In genomic region chr9:107590058-107590772, GRCm38 (mm10) we compare ENCODE assay signal across 9 mouse cellular contexts. TPM values are rescaled to one million over a fixed set of nuclear protein-coding genes. Genes with fewer than 3 reads are reported as not detected.
DNase-seq lines count a peak whose midpoint lies in the region; ATAC-seq lines count a peak whose summit lies in the region.
"Had no signal": no experiment of that assay in that cellular context is flagged by ENCODE, and none has a peak within 500 bp of the region (broad histone marks: within the 10 kb centered on the region; RNA-seq: fewer than 3 reads in every experiment).

No protein-coding gene starts in this region.

- no peaks in the 10 kb centered on the region for H3K9me3 ChIP-seq in heart, embryonic 13.5 days
- H3K9me3 ChIP-seq in liver, embryonic 15.5 days (replicated peaks): no peaks in the 10 kb centered on the region
- no peaks in the 10 kb centered on the region for H3K9me3 ChIP-seq in stomach, embryonic 14.5 days (ENCODE audit: control insufficient read depth, low read depth, low read length)

- H3K4me3 ChIP-seq in heart, embryonic 13.5 days: peak overlapping the region; percentile 87
- H3K4me3 ChIP-seq in liver, embryonic 15.5 days (replicated peaks): peak overlapping the region; percentile 78
- no peak overlapping the region for H3K4me3 ChIP-seq in stomach, embryonic 14.5 days (ENCODE audit: low read depth, low read length)

- ATAC-seq in heart, embryonic 13.5 days (ENCODE audit: extremely low read depth, insufficient number of reproducible peaks, low FRiP score, low TSS enrichment): no peak
- peak; percentile 6; the same call in 1 of the 2 replicates for ATAC-seq in liver, embryonic 15.5 days (ENCODE audit: insufficient read depth)
- ATAC-seq in stomach, embryonic 14.5 days (ENCODE audit: insufficient number of reproducible peaks, insufficient read depth, low FRiP score, low read depth): no peak; the same call in 1 of the 2 replicates

- H3K27me3 ChIP-seq in heart, embryonic 13.5 days (replicated peaks): no peaks in the 10 kb centered on the region
- H3K27me3 ChIP-seq in liver, embryonic 15.5 days: no peaks in the 10 kb centered on the region
- no peaks in the 10 kb centered on the region for H3K27me3 ChIP-seq in stomach, embryonic 14.5 days (ENCODE audit: control insufficient read depth, insufficient read depth, low read length)

- intact Hi-C loops in heart, postnatal 36 days (cut with DNase I): no loop called here

- H3K9ac ChIP-seq in heart, embryonic 13.5 days: peak overlapping the region; percentile 91
- peak overlapping the region; percentile 83 for H3K9ac ChIP-seq in liver, embryonic 15.5 days
- H3K9ac ChIP-seq in stomach, embryonic 14.5 days (replicated peaks; ENCODE audit: low read depth, low read length): no peak overlapping the region

- H3K36me3 ChIP-seq in heart, embryonic 13.5 days: peaks cover 60% of the 10 kb centered on the region
- peaks cover 62% of the 10 kb centered on the region for H3K36me3 ChIP-seq in liver, embryonic 15.5 days (replicated peaks)
- peaks cover 38% of the 10 kb centered on the region for H3K36me3 ChIP-seq in stomach, embryonic 14.5 days (ENCODE audit: control insufficient read depth, insufficient read depth, low read length)

- H3K4me1 ChIP-seq in heart, embryonic 13.5 days: peaks cover 73% of the 10 kb centered on the region
- H3K4me1 ChIP-seq in liver, embryonic 15.5 days (replicated peaks): peaks cover 57% of the 10 kb centered on the region
- H3K4me1 ChIP-seq in stomach, embryonic 14.5 days (ENCODE audit: control insufficient read depth, insufficient read depth, low read length): peaks cover 10% of the 10 kb centered on the region

- H3K4me2 ChIP-seq in heart, embryonic 13.5 days: peak overlapping the region; percentile 87
- H3K4me2 ChIP-seq in liver, embryonic 15.5 days: peak overlapping the region; percentile 82
- 0 out of 2 replicates have a peak overlapping the region, but pooled peaks have one; percentile 5 for H3K4me2 ChIP-seq in stomach, embryonic 14.5 days (replicated peaks; ENCODE audit: low read depth, low read length)

- peak; percentile 67 to 73 for DNase-seq in heart, adult 18-20 months
- DNase-seq in heart, postnatal 36 days: no peak
- DNase-seq in yolk sac, embryonic 10.5 days (ENCODE audit: low spot score): no peak
- DNase-seq in adrenal gland, postnatal 36 days: no peak
- DNase-seq in urinary bladder, postnatal 25 days (ENCODE audit: low spot score): no peak

- H3K27ac ChIP-seq in heart, embryonic 13.5 days (replicated peaks): peak overlapping the region; percentile 56
- peak overlapping the region; percentile 96 for H3K27ac ChIP-seq in liver, embryonic 15.5 days (replicated peaks)
- H3K27ac ChIP-seq in stomach, embryonic 14.5 days (ENCODE audit: low read length): 0 out of 2 replicates have a peak overlapping the region, but pooled peaks have one; percentile 27
- H3K27ac ChIP-seq: macrophage had no signal

- WGBS in heart, embryonic 13.5 days: 63% methylated on average over 25 of the region's 25 CpGs
- 68% methylated on average over 25 of the region's 25 CpGs for WGBS in liver, embryonic 15.5 days (ENCODE audit: insufficient replicate concordance)
- WGBS in stomach, embryonic 14.5 days: 79% methylated on average over 25 of the region's 25 CpGs

RNA-seq across cellular contexts. Expression of gene Ifrd2, which starts 2.8 kb away (rescaled TPM):
- 10 to 100 TPM; 48.5 to 48.8 TPM for total RNA-seq in heart, adult 18-20 months (2021)
- total RNA-seq in heart, postnatal 36 days (2021): 10 to 100 TPM; 48.4 to 51.2 TPM
- polyA plus RNA-seq in heart, embryonic 13.5 days (2015; fragmentation: Nextera tagmentation; extraction: Ambion mirVana): 35.7 and 41.3 TPM in 2 replicates
- polyA plus RNA-seq in liver, embryonic 15.5 days (2015; fragmentation: Nextera tagmentation; extraction: Ambion mirVana): 161 and 198 TPM in 2 replicates
- polyA plus RNA-seq in stomach, embryonic 14.5 days (2014; fragmentation: Nextera tagmentation; extraction: Ambion mirVana): 54.0 and 61.1 TPM in 2 replicates
- 10 to 100 TPM; 37.8 to 43.1 TPM for total RNA-seq in adrenal gland, postnatal 36 days (2021)

RNA-seq across cellular contexts. Expression of gene Hyal3, which starts 9.6 kb away (rescaled TPM):
- total RNA-seq in heart, adult 18-20 months (2021): under 1 TPM; 0.28 to 0.37 TPM
- total RNA-seq in heart, postnatal 36 days (2021): under 1 TPM; 0.36 to 0.46 TPM
- polyA plus RNA-seq in heart, embryonic 13.5 days (2015; fragmentation: Nextera tagmentation; extraction: Ambion mirVana): 0.48 and 0.68 TPM in 2 replicates
- polyA plus RNA-seq in liver, embryonic 15.5 days (2015; fragmentation: Nextera tagmentation; extraction: Ambion mirVana): 0.64 TPM in 2 replicates
- polyA plus RNA-seq in stomach, embryonic 14.5 days (2014; fragmentation: Nextera tagmentation; extraction: Ambion mirVana): 1.0 and 1.4 TPM in 2 replicates
- total RNA-seq in adrenal gland, postnatal 36 days (2021): 1 to 10 TPM in 1 of 2 experiments, under 1 TPM in 1; 0.99 to 1.6 TPM

RNA-seq across cellular contexts. Expression of gene Naa80, which starts 11.5 kb away (rescaled TPM):
- total RNA-seq in heart, adult 18-20 months (2021): 10 to 100 TPM; 16.1 to 20.1 TPM
- 10 to 100 TPM; 16.6 to 19.1 TPM for total RNA-seq in heart, postnatal 36 days (2021)
- 13.9 and 14.6 TPM in 2 replicates for polyA plus RNA-seq in heart, embryonic 13.5 days (2015; fragmentation: Nextera tagmentation; extraction: Ambion mirVana)
- polyA plus RNA-seq in liver, embryonic 15.5 days (2015; fragmentation: Nextera tagmentation; extraction: Ambion mirVana): 12.3 and 12.8 TPM in 2 replicates
- 17.3 and 19.9 TPM in 2 replicates for polyA plus RNA-seq in stomach, embryonic 14.5 days (2014; fragmentation: Nextera tagmentation; extraction: Ambion mirVana)
- total RNA-seq in adrenal gland, postnatal 36 days (2021): 10 to 100 TPM; 14.5 to 19.5 TPM

RNA-seq across cellular contexts. Expression of gene Hyal1, which starts 13.5 kb away (rescaled TPM):
- 1 to 10 TPM; 3.4 to 5.1 TPM for total RNA-seq in heart, adult 18-20 months (2021)
- 1 to 10 TPM; 5.1 to 5.7 TPM for total RNA-seq in heart, postnatal 36 days (2021)
- 6.3 and 7.5 TPM in 2 replicates for polyA plus RNA-seq in heart, embryonic 13.5 days (2015; fragmentation: Nextera tagmentation; extraction: Ambion mirVana)
- 3.2 and 4.2 TPM in 2 replicates for polyA plus RNA-seq in liver, embryonic 15.5 days (2015; fragmentation: Nextera tagmentation; extraction: Ambion mirVana)
- 10.3 and 12.1 TPM in 2 replicates for polyA plus RNA-seq in stomach, embryonic 14.5 days (2014; fragmentation: Nextera tagmentation; extraction: Ambion mirVana)
- total RNA-seq in adrenal gland, postnatal 36 days (2021): 10 to 100 TPM in 1 of 2 experiments, 1 to 10 TPM in 1; 8.6 to 10.1 TPM

RNA-seq across cellular contexts. Expression of gene Sema3b, which starts 18.8 kb away (rescaled TPM):
- 10 to 100 TPM; 20.4 to 22.9 TPM for total RNA-seq in heart, adult 18-20 months (2021)
- total RNA-seq in heart, postnatal 36 days (2021): 10 to 100 TPM; 18.5 to 22.0 TPM
- 9.9 and 11.8 TPM in 2 replicates for polyA plus RNA-seq in heart, embryonic 13.5 days (2015; fragmentation: Nextera tagmentation; extraction: Ambion mirVana)
- 0.74 and 0.77 TPM in 2 replicates for polyA plus RNA-seq in liver, embryonic 15.5 days (2015; fragmentation: Nextera tagmentation; extraction: Ambion mirVana)
- polyA plus RNA-seq in stomach, embryonic 14.5 days (2014; fragmentation: Nextera tagmentation; extraction: Ambion mirVana): 6.1 and 7.9 TPM in 2 replicates
- 1 to 10 TPM; 4.6 to 8.4 TPM for total RNA-seq in adrenal gland, postnatal 36 days (2021)
- polyA plus RNA-seq: macrophage had no signal

Comparison
In these comparisons a context has a peak if more than half of its experiments do, and no peak if none do; other contexts are left out.
1. DNase-seq: peak in heart, adult 18-20 months (2 of 2); none in heart, postnatal 36 days (0 of 2), yolk sac, embryonic 10.5 days (single experiment), adrenal gland, postnatal 36 days (0 of 2) and urinary bladder, postnatal 25 days (single experiment).
2. H3K27ac ChIP-seq: peak in every context shown above with its lines; median percentile 96 in liver, embryonic 15.5 days; 56 in heart, embryonic 13.5 days; 27 in stomach, embryonic 14.5 days.
3. H3K4me2 ChIP-seq: peak in every context shown above with its lines; median percentile 87 in heart, embryonic 13.5 days; 82 in liver, embryonic 15.5 days; 5 in stomach, embryonic 14.5 days.